Mouse (Mus musculus): ENCODE data around the gene Vkorc1. TPM values are rescaled to one million over a fixed set of nuclear protein-coding genes. Genes with fewer than 3 reads are reported as not detected.

The Vkorc1 gene
- polyA plus RNA-seq, 1 experiment from 2014 or later = 51.9 TPM

DNA sequence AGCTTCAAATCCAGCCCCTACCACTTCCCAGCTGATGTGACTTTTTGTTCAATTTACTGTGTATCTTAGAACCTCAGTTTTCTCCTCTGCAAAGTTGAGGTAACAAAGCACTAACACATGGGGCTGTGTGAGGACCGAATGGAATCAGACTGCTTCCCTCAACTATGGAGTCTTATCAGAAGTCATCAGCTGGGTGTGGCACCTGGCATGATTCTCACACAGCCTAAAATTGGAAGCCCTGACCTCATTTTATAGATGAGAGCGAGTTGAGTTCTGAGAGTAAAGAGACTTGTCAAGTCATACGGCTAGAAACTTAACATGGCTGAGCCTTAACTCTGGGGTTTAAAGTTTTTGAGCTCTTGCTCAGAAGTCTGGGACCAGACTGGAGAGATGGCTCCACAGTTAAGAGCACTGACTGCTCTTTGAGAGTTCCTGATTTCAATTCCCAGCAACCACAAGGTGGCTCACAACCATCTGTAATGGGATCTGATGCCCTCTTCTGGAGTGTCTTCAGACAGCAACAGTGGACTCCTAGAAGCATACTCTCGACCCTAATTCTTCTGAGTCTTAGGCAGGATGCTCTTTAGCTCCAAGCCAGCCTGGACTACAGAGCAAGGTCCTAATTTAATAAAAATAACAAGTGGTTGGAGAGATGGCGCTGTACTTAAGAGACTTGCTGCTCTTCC lies 25.1 kb downstream of the Vkorc1 start:
- H3K27me3 ChIP-seq = no peaks in the 10 kb centered on the region
- no peak for ATAC-seq
- H3K27ac ChIP-seq = no peak overlapping the region
- no peak overlapping the region for H3K4me3 ChIP-seq (replicated peaks)
- no peaks in the 10 kb centered on the region for H3K9me3 ChIP-seq
- H3K9ac ChIP-seq (replicated peaks) = no peak overlapping the region
- 79% methylated on average over 5 of the region's 5 CpGs for WGBS
- H3K4me1 ChIP-seq (replicated peaks) = peaks cover 33% of the 10 kb centered on the region
- H3K36me3 ChIP-seq = peaks cover 58% of the 10 kb centered on the region
- no peak overlapping the region for H3K4me2 ChIP-seq (replicated peaks)

DNA sequence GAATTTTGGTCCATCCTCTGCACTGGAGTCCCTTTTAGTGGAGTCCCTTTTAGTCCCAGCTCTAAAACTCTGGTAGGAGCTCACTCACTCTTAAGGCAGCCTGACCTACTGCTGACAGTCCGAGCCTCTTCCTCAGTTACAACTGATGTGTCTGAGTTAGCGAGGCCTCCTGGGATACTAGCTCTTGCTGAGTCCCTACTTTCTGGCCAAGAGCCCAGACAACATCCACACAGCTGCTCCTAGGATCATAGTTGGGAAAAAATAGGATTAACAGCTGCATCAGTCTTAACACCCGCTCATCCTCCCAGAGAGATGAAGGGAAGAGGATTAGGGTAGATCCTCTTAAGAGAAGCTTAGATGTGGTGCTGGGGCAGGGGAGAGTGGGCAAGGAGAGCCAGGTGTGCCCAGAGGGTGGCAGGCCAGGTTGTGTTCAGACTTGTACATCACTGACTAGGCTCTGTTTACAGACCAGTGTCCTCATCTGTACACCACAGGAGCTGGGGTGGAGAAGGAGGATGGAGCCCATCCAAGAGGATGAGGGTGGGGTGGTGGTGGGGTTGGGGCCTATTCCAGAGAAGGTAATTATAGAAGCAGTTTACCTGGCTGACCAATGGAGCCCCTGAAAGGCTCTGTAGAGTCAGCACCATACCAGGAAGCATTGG lies 26.1 kb downstream of the Vkorc1 start:
- WGBS = 49% methylated on average over 3 of the region's 3 CpGs
- Histone ChIP-seq H3K9me3 (no peaks in the 10 kb centered on the region), H3K27me3 (no peaks in the 10 kb centered on the region), H3K4me1 (replicated peaks) (peaks cover 28% of the 10 kb centered on the region), H3K4me2 (replicated peaks) (no peak overlapping the region), H3K9ac (replicated peaks) (no peak overlapping the region; the same call in 1 of the 2 replicates), H3K27ac (peak overlapping the region; percentile 32; the same call in 1 of the 2 replicates), H3K36me3 (peaks cover 67% of the 10 kb centered on the region), H3K4me3 (replicated peaks) (no peak overlapping the region)
- 0 out of 2 replicates have a peak, but pooled peaks have one; percentile 35 for ATAC-seq

DNA sequence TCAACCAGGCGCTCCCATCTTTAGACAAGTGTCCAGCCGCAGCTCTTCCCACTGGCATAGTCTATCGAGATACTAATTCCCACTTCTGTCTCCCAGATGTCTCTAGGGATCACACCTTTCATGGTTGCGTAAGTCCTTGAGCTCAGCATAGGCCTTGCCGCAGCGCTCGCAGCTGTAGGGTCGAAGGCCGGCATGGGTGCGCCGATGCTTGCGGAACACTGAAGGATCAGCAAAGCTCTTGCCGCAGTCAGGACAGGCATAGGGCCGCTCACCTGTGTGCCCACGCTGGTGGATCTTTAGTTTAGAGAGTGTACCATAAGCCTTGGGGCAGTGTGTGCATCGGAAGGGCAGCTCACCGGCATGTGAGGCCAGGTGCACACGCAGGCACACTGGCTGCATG lies 27.8 kb downstream of the Vkorc1 start:
- no peak for ATAC-seq

DNA sequence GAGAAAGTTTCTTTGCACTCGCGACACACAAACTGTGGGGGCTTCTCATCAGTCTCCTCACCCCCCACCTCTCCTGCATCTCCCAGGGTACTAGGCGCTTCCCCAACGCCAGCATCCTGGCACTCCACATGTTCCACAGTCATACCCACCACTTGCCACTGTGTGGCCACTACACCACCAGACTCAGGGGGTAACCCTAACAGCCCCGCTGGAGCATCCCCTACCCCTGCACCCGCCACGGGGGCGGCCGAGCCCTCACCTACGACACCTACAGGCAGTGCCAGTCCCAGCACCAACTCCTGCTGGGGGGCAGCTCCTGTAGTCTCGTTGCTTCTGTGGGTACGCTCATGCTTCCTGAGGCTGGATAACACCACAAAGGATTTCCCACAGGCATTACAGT lies 29.0 kb downstream of the Vkorc1 start:
- ATAC-seq = no peak
- 94% methylated on average over 12 of the region's 12 CpGs for WGBS
- peaks cover 60% of the 10 kb centered on the region for H3K36me3 ChIP-seq
- H3K4me2 ChIP-seq (replicated peaks) = no peak overlapping the region
- H3K9ac ChIP-seq (replicated peaks) = no peak overlapping the region
- H3K4me3 ChIP-seq (replicated peaks) = no peak overlapping the region
- H3K27me3 ChIP-seq = no peaks in the 10 kb centered on the region
- peaks cover 9% of the 10 kb centered on the region for H3K4me1 ChIP-seq (replicated peaks)
- H3K9me3 ChIP-seq = no peaks in the 10 kb centered on the region
- H3K27ac ChIP-seq = no peak overlapping the region

More for the DNA sequence above, 27.8 kb downstream of the Vkorc1 start:
- Histone ChIP-seq H3K9me3 (no peaks in the 10 kb centered on the region), H3K27ac (no peak overlapping the region), H3K9ac (replicated peaks) (no peak overlapping the region), H3K4me1 (replicated peaks) (peaks cover 12% of the 10 kb centered on the region), H3K4me2 (replicated peaks) (no peak overlapping the region), H3K27me3 (no peaks in the 10 kb centered on the region), H3K4me3 (replicated peaks) (no peak overlapping the region), H3K36me3 (peaks cover 63% of the 10 kb centered on the region)
- WGBS = 99% methylated on average over 18 of the region's 18 CpGs

DNA sequence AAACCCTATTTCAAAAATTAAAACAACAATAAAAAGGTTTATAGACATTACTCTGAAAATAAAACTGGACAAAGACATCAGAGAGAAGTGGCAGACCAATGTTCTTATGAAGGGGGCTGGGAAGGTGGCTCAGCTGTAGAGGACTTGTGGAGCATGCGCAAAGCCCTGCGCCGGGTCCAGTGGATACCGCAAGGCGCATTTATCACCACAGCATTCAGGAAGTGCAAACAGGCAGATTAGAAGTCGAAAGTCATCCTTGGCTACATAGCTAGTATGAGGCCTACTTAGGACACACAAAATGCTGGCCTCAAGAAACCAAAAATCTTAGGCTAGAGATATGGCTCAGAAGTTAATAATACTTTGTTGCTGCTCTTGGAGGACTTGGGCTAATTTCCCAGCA lies 37.2 kb downstream of the Vkorc1 start:
- Histone ChIP-seq H3K9me3 (no peaks in the 10 kb centered on the region), H3K4me3 (replicated peaks) (no peak overlapping the region), H3K4me1 (replicated peaks) (no peaks in the 10 kb centered on the region), H3K9ac (replicated peaks) (no peak overlapping the region), H3K27ac (no peak overlapping the region), H3K27me3 (no peaks in the 10 kb centered on the region), H3K36me3 (0 out of 2 replicates have a peak, but pooled peaks cover 5% of the 10 kb centered on the region), H3K4me2 (replicated peaks) (no peak overlapping the region)
- 93% methylated on average over 6 of the region's 6 CpGs for WGBS
- ATAC-seq = no peak

DNA sequence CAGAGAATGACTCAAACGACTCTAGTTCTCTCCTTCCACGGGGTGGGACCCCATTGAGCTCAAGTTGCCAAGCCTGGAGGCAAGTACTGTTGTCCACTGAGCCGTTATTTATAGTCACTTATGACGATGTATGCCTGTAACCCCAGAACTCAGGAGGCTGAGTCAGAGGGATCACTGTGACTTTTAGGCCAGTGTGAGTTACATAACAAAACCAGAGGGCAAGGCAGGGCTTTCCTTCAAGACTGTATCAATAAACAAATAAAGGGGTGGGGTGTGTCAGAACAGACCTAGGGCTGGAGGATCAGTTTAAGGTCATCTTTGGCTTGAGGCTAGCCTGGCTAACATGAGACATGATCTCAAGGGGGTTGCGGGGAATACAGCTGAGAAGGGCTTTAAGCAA lies 44.5 kb downstream of the Vkorc1 start:
- no peaks in the 10 kb centered on the region for H3K9me3 ChIP-seq
- H3K27me3 ChIP-seq = no peaks in the 10 kb centered on the region
- H3K4me2 ChIP-seq (replicated peaks) = no peak overlapping the region
- no peak for ATAC-seq
- WGBS = 79% methylated on average over 5 of the region's 5 CpGs
- H3K4me1 ChIP-seq (replicated peaks) = no peaks in the 10 kb centered on the region
- H3K36me3 ChIP-seq = peaks cover 12% of the 10 kb centered on the region
- H3K4me3 ChIP-seq (replicated peaks) = no peak overlapping the region
- no peak overlapping the region for H3K9ac ChIP-seq (replicated peaks)
- H3K27ac ChIP-seq = no peak overlapping the region

DNA sequence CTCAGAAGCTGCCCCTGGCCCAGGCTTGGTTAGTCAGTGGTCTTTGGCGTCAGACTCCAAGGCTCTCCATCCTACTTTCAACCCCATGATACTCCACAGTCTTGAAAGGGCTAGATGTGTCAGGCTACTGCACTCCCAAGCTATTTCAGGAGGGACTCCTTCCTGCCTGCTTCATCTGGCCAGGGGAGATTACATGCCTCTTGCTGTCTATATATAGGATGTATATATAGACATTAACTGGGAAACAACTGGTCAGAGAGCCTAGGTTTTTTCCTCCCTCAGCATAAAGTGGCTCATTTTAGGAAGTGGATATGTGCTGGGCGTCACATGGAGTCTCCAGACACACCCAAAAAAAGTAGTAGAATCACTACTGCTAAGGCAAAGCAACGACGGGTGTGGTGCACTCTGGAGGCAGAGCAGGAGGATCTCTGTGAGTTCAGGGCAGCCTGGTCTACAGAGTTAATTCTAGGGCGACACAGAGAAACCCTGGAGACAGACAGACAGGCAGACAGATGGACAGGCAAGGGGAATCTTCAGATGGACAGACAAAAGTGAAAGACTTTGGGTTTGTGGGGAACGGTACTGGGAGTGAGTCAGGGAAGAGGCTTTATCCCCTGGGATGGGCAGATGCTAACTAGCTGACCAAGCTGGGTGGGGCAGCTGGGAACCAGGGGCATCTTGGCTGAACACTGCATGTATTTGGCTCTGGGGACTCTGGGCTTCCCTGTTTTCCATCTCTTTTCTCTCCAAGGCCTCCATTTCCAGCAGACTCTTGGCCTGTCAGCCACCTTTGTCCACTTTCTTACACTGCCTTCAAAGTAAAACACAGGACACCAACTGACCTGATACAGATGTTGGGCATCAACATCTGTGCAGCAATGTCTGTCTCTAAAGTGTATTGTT lies 45.2 kb downstream of the Vkorc1 start:
- Histone ChIP-seq H3K9me3 (no peaks in the 10 kb centered on the region), H3K27me3 (no peaks in the 10 kb centered on the region), H3K36me3 (peaks cover 12% of the 10 kb centered on the region), H3K9ac (replicated peaks) (no peak overlapping the region), H3K4me3 (replicated peaks) (no peak overlapping the region), H3K27ac (no peak overlapping the region), H3K4me1 (replicated peaks) (no peaks in the 10 kb centered on the region), H3K4me2 (replicated peaks) (no peak overlapping the region)
- no peak for ATAC-seq
- WGBS = 81% methylated on average over 6 of the region's 6 CpGs

Other genes with a start within 250 kb of the Vkorc1 start
- gene Bcl7c, start 186.7 kb downstream of the Vkorc1 start, polyA plus RNA-seq (2015; fragmentation: Nextera tagmentation; extraction: Ambion mirVana) = 39.2 and 52.2 TPM in 2 replicates
- 1.6 and 3.0 TPM in 2 replicates for gene Ctf1, start 182.9 kb downstream of the Vkorc1 start, polyA plus RNA-seq (2015; fragmentation: Nextera tagmentation; extraction: Ambion mirVana)
- 0.14 and 0.17 TPM in 2 replicates for gene Ctf2, start 163.5 kb downstream of the Vkorc1 start, polyA plus RNA-seq (2015; fragmentation: Nextera tagmentation; extraction: Ambion mirVana)
- 10.6 and 11.6 TPM in 2 replicates for gene Fbxl19, start 151.1 kb downstream of the Vkorc1 start, polyA plus RNA-seq (2015; fragmentation: Nextera tagmentation; extraction: Ambion mirVana)
- gene Orai3, start 125.8 kb downstream of the Vkorc1 start, polyA plus RNA-seq (2015; fragmentation: Nextera tagmentation; extraction: Ambion mirVana) = 5.9 and 6.1 TPM in 2 replicates
- gene Setd1a, start 118.9 kb downstream of the Vkorc1 start, polyA plus RNA-seq (2015; fragmentation: Nextera tagmentation; extraction: Ambion mirVana) = 19.7 and 22.7 TPM in 2 replicates
- not detected in 2 replicates for gene Gm49388, start 110.0 kb downstream of the Vkorc1 start, polyA plus RNA-seq (2015; fragmentation: Nextera tagmentation; extraction: Ambion mirVana)
- 8.6 and 9.2 TPM in 2 replicates for gene Hsd3b7, start 95.0 kb downstream of the Vkorc1 start, polyA plus RNA-seq (2015; fragmentation: Nextera tagmentation; extraction: Ambion mirVana)
- gene Stx4a, start 71.3 kb downstream of the Vkorc1 start, polyA plus RNA-seq (2015; fragmentation: Nextera tagmentation; extraction: Ambion mirVana) = 15.6 and 24.1 TPM in 2 replicates
- gene Stx1b, start 71.1 kb downstream of the Vkorc1 start, polyA plus RNA-seq (2015; fragmentation: Nextera tagmentation; extraction: Ambion mirVana) = 33.3 and 34.2 TPM in 2 replicates
- gene Zfp646, start 19.4 kb downstream of the Vkorc1 start, polyA plus RNA-seq (2015; fragmentation: Nextera tagmentation; extraction: Ambion mirVana) = 13.6 and 16.0 TPM in 2 replicates
- gene Zfp668, start 18.8 kb downstream of the Vkorc1 start, polyA plus RNA-seq (2015; fragmentation: Nextera tagmentation; extraction: Ambion mirVana) = 41.9 and 45.6 TPM in 2 replicates
- 0.53 and 1.0 TPM in 2 replicates for gene Prss53, start 4.6 kb downstream of the Vkorc1 start, polyA plus RNA-seq (2015; fragmentation: Nextera tagmentation; extraction: Ambion mirVana)
- gene Gm21974, start 163 bp downstream of the Vkorc1 start, polyA plus RNA-seq (2015; fragmentation: Nextera tagmentation; extraction: Ambion mirVana) = not detected in 2 replicates
- gene Bckdk, start 8.5 kb upstream of the Vkorc1 start, polyA plus RNA-seq (2015; fragmentation: Nextera tagmentation; extraction: Ambion mirVana) = 74.7 and 74.8 TPM in 2 replicates
- gene Kat8, start 16.9 kb upstream of the Vkorc1 start, polyA plus RNA-seq (2015; fragmentation: Nextera tagmentation; extraction: Ambion mirVana) = 51.0 and 56.0 TPM in 2 replicates
- gene Prss8, start 34.5 kb upstream of the Vkorc1 start, polyA plus RNA-seq (2015; fragmentation: Nextera tagmentation; extraction: Ambion mirVana) = 0.20 and 0.35 TPM in 2 replicates
- gene Prss36, start 51.1 kb upstream of the Vkorc1 start, polyA plus RNA-seq (2015; fragmentation: Nextera tagmentation; extraction: Ambion mirVana) = 11.8 and 12.7 TPM in 2 replicates
- 415 and 452 TPM in 2 replicates for gene Fus, start 71.8 kb upstream of the Vkorc1 start, polyA plus RNA-seq (2015; fragmentation: Nextera tagmentation; extraction: Ambion mirVana)
- 3.9 and 4.1 TPM in 2 replicates for gene Pycard, start 98.2 kb upstream of the Vkorc1 start, polyA plus RNA-seq (2015; fragmentation: Nextera tagmentation; extraction: Ambion mirVana)
- not detected in 2 replicates for gene Trim72, start 108.3 kb upstream of the Vkorc1 start, polyA plus RNA-seq (2015; fragmentation: Nextera tagmentation; extraction: Ambion mirVana)
- 0.58 and 0.71 TPM in 2 replicates for gene Itgam, start 167.0 kb upstream of the Vkorc1 start, polyA plus RNA-seq (2015; fragmentation: Nextera tagmentation; extraction: Ambion mirVana)
- gene Gm49368, start 167.1 kb upstream of the Vkorc1 start, polyA plus RNA-seq (2015; fragmentation: Nextera tagmentation; extraction: Ambion mirVana) = not detected in 2 replicates
- 0.07 TPM in 1 of 2 replicates, not detected in the other for gene Itgax, start 233.9 kb upstream of the Vkorc1 start, polyA plus RNA-seq (2015; fragmentation: Nextera tagmentation; extraction: Ambion mirVana)